Mouse (Mus musculus) pancreas, adult 10 weeks (tissue): ENCODE measurements around the gene Rnf25. TPM values are rescaled to one million over a fixed set of nuclear protein-coding genes. Genes with fewer than 3 reads are reported as not detected.

ENCODE experiments used
- polyA plus RNA-seq: library from polyadenylated mRNA; stranded (reverse); fragments of 350-450 nt; fragmentation: Illumina TruSeq; extraction: RNeasy Lipid Tissue Mini Kit (QIAGEN cat#74804); gene quantifications from one replicate; pipeline ENCODE4 v1.2.3, GENCODE M21; 2015; ENCODE audit warnings: low read depth, low replicate concordance; ENCODE audit not compliant: insufficient read depth

The Rnf25 gene
- polyA plus RNA-seq = 30.5 TPM

DNA sequence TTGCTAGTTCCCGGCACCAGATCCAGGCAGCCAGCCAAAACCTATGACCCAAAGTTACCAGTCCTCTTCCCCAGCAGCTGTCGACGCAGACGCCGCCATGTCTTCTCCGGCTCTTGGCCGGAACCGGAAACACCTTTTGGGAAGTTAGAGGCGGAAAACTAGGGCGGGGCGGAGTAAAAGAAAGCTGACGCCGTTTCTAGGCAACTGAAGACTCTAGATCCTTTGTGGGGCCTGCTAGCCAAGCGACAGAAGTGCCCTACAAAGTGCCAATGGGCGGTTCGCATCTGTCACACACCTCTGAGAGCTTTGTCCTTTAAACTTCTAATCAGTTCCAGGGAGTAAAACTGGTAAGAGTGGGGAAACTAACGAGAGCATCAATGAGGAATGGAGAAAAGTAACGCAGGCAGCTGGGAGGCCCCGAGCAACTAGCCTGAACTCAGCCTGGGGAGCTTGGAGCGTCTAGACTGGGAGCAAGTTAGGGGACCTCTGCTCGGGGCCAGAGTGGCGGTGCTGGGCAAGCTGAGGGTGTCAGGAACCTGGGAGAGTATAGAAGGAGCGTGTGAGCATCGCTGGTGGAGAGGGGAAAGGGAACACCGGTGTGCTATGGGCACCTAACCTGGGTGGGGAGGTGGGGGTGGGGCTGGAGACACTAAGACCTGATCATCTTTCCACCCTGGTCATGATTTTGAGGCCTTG, at the start of gene Rnf25, which contains the start of gene Stk36:
Rnf25 (minus strand) TSS at position 131 of the 696 bp plus-strand sequence.
Stk36 (plus strand) TSS at position 179 of the 696 bp plus-strand sequence.

GRCm38 (mm10) chr1:74587773-74588445, 13.3 kb downstream of the Rnf25 start, which contains the start of the genes Zfp142 and Bcs1l:
TSS of gene Zfp142 (minus strand) at chr1:74588246.
TSS of gene Bcs1l (plus strand) at chr1:74588289.

GRCm38 (mm10) chr1:74544184-74544583, 57.0 kb downstream of the Rnf25 start, which contains the start of gene Usp37:
TSS of gene Usp37 (minus strand) at chr1:74544284.

Other genes starting within 250 kb of the Rnf25 start
- gene Catip, start 239.3 kb downstream of the Rnf25 start, polyA plus RNA-seq = not detected
- 7.4 TPM for gene Slc11a1, start 226.2 kb downstream of the Rnf25 start, polyA plus RNA-seq
- 23.8 TPM for gene Ctdsp1, start 209.9 kb downstream of the Rnf25 start, polyA plus RNA-seq
- 4.9 TPM for gene Vil1, start 192.0 kb downstream of the Rnf25 start, polyA plus RNA-seq
- 3.5 TPM for gene Cnot9, start 95.3 kb downstream of the Rnf25 start, polyA plus RNA-seq
- not detected for gene Plcd4, start 58.5 kb downstream of the Rnf25 start, polyA plus RNA-seq
- 1.4 TPM for gene Usp37, start 57.1 kb downstream of the Rnf25 start, polyA plus RNA-seq
- 3.1 TPM for gene Zfp142, start 13.2 kb downstream of the Rnf25 start, polyA plus RNA-seq
- gene Bcs1l, start 13.1 kb downstream of the Rnf25 start, polyA plus RNA-seq = 3.8 TPM
- 1.3 TPM for gene Stk36, start within 50 bp of the Rnf25 start, polyA plus RNA-seq
- gene Ttll4, start 60.3 kb upstream of the Rnf25 start, polyA plus RNA-seq = 6.9 TPM
- gene Cyp27a1, start 112.2 kb upstream of the Rnf25 start, polyA plus RNA-seq = 17.1 TPM
- not detected for gene Prkag3, start 147.8 kb upstream of the Rnf25 start, polyA plus RNA-seq
- gene Wnt6, start 170.5 kb upstream of the Rnf25 start, polyA plus RNA-seq = 0.41 TPM
- gene Wnt10a, start 190.1 kb upstream of the Rnf25 start, polyA plus RNA-seq = not detected